Mouse (Mus musculus) testis, adult 2 months (tissue): Measurements from ENCODE around the gene Tnip2. TPM values are rescaled to one million over a fixed set of nuclear protein-coding genes. Genes with fewer than 3 reads are reported as not detected.

Experiments
- H3K27ac ChIP-seq: fragments of 200-500 bp; 2 replicates; pipeline ENCODE4 v1.5.1; 2012; ENCODE audit warnings: low read depth, low read length; ENCODE audit not compliant: control insufficient read depth, insufficient read depth
- H3K27me3 ChIP-seq: fragments of 200-500 bp; 2 replicates; pipeline ENCODE4 v1.6.1; 2012; ENCODE audit warnings: mild to moderate bottlenecking, low read length, moderate library complexity; ENCODE audit not compliant: control insufficient read depth, insufficient read depth
- H3K36me3 ChIP-seq: fragments of 200-500 bp; 2 replicates; pipeline ENCODE4 v1.6.1; 2012; ENCODE audit warnings: mild to moderate bottlenecking, low read length; ENCODE audit not compliant: control insufficient read depth, insufficient read depth
- H3K4me1 ChIP-seq: fragments of 200-500 bp; 2 replicates; pipeline ENCODE4 v1.6.1; 2012; ENCODE audit warnings: low read length; ENCODE audit not compliant: control insufficient read depth, insufficient read depth
- H3K4me3 ChIP-seq: fragments of 200-500 bp; 2 replicates; pipeline ENCODE4 v1.5.1; 2012; ENCODE audit warnings: low read depth, mild to moderate bottlenecking, low read length, moderate library complexity, mixed read lengths; ENCODE audit not compliant: control insufficient read depth
- CTCF ChIP-seq: fragments of 200-500 bp; IDR thresholded peaks from 2 replicates; pipeline ENCODE4 v1.5.1; 2012; ENCODE audit warnings: low read depth, mild to moderate bottlenecking, inconsistent platforms, low read length, moderate library complexity; ENCODE audit not compliant: control insufficient read depth, insufficient read depth, insufficient replicate concordance
- POLR2A ChIP-seq: fragments of 200-500 bp; IDR thresholded peaks from 2 replicates; pipeline ENCODE4 v1.6.1; 2012; ENCODE audit warnings: low read depth, mild to moderate bottlenecking, inconsistent platforms, low read length, moderate library complexity; ENCODE audit not compliant: control insufficient read depth
- polyA plus RNA-seq: library from polyadenylated mRNA; depleted of rRNA; stranded (reverse); fragments of >200 nt; gene quantifications from 2 replicates; pipeline ENCODE4 v1.2.3, GENCODE M21; 2012

Tnip2 gene
- polyA plus RNA-seq, 1 experiment: 5.8 TPM

DNA sequence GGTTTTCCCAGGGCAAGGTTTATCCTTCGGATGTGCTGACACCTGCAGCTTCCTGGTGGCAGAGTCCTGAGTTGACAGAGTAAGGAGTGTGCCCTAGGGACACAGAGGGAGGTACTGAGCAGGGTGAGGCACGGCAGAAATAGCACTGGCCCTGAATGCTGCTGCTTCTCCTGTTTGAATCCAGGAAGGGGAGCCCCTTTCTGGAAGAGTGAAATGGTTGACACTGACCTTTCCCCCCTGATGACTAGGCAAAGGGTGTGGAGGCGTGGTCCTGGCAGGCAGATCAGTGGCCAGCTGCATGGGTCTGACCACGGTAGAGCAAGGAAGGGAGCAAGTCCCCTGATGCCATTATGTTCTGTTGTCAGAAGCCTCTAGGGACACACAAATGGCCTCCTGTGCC lies 16.9 kb upstream of the Tnip2 start:
- Histone ChIP-seq H3K4me1 (peaks cover 11% of the 10 kb centered on the region), H3K36me3 (no peaks in the 10 kb centered on the region), H3K27ac (no peak overlapping the region), H3K4me3 (no peak overlapping the region), H3K27me3 (no peaks in the 10 kb centered on the region)
- TF ChIP-seq CTCF: no peak

DNA sequence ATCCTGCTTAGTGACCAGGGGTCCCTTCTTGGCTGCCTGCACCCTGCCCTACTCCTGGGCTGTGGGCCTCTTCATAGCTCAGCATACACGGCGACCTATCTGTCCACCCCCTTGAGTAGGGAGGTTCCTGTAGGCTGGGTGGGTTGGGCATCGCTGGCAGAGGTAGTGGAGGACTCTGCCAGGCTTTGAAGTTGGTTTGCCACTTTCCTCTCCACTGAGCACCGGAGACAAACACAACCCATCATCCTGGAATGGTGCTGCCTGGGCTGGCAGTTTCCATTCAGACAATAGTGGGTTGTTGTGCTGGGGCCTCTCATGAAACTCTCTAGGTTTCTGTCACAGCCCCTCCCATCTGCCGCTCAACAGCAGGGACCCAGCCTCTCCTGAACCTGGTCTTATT lies 16.3 kb upstream of the Tnip2 start:
- Histone ChIP-seq H3K4me3 (no peak overlapping the region), H3K27ac (no peak overlapping the region), H3K27me3 (no peaks in the 10 kb centered on the region), H3K36me3 (no peaks in the 10 kb centered on the region), H3K4me1 (peaks cover 9% of the 10 kb centered on the region)
- TF ChIP-seq POLR2A: no peak
- TF ChIP-seq CTCF: no peak

DNA sequence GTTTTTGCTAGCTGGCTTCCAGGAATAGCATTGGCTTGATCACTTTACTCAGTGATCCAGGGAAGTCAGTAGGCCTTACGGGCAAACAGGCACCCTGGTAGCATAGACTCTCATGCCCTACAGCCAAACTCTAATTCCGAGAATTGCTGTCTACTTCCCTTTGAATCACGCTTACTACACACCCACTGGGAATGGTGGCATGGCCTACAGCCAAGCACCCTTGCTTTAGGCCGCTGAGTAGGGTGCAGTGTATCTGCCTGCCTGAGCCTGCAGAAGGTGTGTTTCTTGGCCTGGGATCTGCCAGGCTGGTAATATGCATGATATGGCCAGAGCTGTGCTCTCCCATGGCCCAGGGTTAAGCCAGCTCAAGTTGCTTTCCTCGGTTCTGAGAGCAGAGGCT lies 14.9 kb upstream of the Tnip2 start:
- H3K4me3 ChIP-seq: no peak overlapping the region
- TF ChIP-seq CTCF (no peak), POLR2A (no peak)
- no peaks in the 10 kb centered on the region for H3K36me3 ChIP-seq
- H3K27ac ChIP-seq: no peak overlapping the region
- peaks cover 4% of the 10 kb centered on the region for H3K4me1 ChIP-seq
- no peaks in the 10 kb centered on the region for H3K27me3 ChIP-seq

DNA sequence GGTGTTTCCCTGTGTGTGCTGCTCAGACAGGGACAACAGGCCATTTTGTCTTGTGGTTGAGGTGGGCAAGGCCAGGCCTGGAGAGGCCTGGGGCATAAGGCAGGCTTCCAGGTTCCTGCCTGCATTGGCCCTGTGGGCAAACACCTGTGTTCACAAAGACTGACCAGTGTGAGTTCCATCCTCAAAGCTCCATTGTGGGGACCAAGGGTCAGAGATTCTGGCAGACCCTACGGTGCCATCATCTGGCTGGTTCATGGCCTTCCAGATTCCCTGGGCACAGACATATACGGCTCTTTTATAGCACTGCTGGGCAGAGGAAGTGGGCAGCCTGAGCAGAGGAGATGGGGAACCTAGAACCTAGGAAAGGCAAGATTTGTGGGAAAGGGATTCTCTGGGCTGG lies 13.6 kb upstream of the Tnip2 start:
- Histone ChIP-seq H3K4me3 (no peak overlapping the region), H3K36me3 (no peaks in the 10 kb centered on the region), H3K27me3 (no peaks in the 10 kb centered on the region), H3K27ac (no peak overlapping the region), H3K4me1 (peaks cover 2% of the 10 kb centered on the region)
- TF ChIP-seq POLR2A (no peak), CTCF (no peak)

DNA sequence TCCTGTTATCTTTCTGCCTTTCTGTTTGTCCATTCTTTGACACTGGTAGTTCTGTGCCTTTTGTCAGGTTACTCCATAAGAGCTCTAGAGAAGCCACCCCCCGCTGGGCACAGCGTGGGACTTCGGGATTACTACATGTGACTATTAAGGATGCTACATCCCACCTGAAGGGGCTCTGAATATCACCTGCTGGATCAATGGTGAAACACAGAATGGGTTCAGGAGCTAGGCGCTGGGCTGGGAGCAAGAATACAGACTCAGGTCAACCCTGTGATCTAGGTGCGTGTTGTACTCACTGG lies 12.6 kb upstream of the Tnip2 start:
- TF ChIP-seq CTCF: no peak
- TF ChIP-seq POLR2A: no peak
- no peaks in the 10 kb centered on the region for H3K27me3 ChIP-seq
- H3K4me1 ChIP-seq: peaks cover 8% of the 10 kb centered on the region
- no peak overlapping the region for H3K27ac ChIP-seq
- H3K4me3 ChIP-seq: peak overlapping the region; percentile 79
- no peaks in the 10 kb centered on the region for H3K36me3 ChIP-seq

DNA sequence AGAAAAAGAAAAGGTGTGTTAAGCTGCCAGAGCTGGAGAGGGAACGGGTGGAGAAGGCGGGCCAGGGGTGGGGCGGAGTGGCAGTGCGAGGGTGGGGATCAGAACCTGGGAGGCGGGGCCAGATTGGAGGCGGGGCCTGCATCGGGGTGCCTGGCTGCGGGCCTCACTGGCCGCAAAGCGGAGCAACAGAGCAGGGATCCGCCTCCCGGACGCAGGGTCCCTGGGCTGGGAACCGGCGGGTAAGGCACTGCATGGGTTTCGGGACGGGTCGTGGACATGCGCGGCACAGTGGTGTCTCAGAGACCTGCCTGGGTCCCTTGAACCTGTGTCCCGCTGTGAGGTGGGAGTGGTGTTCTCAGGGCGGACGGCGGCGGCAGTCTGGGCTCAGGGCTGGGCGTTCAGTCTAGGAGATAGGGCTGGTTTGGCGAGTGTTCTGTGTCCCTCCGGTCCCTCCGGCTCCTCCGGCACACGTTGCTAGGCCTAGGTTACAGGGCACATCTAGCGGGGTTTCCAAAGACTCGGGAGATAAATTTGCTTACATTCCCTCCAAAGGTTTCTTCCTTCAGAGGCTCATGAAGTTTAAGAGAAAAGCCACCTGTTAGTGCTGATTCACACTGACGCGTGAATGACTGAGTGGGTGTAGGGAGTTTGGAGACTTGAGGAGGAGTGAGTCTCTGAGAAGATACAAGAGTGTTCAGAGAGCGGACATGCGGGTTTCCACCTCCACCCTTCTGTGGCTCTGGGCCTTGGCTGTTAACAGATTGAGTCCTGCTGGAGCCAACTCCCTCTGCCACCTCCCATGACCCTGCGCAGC lies 12.1 kb upstream of the Tnip2 start, which contains the start of gene Sh3bp2:
TSS of gene Sh3bp2 (plus strand) at position 176 of the 814 bp plus-strand sequence.
- H3K36me3 ChIP-seq: no peaks in the 10 kb centered on the region
- H3K27me3 ChIP-seq: no peaks in the 10 kb centered on the region
- H3K4me1 ChIP-seq: peaks cover 14% of the 10 kb centered on the region
- TF ChIP-seq POLR2A (peak; percentile 77), CTCF (no peak)
- H3K4me3 ChIP-seq: peak within 1 kb of the TSS; percentile 79
- H3K27ac ChIP-seq: peak within 1 kb of the TSS; percentile 10

DNA sequence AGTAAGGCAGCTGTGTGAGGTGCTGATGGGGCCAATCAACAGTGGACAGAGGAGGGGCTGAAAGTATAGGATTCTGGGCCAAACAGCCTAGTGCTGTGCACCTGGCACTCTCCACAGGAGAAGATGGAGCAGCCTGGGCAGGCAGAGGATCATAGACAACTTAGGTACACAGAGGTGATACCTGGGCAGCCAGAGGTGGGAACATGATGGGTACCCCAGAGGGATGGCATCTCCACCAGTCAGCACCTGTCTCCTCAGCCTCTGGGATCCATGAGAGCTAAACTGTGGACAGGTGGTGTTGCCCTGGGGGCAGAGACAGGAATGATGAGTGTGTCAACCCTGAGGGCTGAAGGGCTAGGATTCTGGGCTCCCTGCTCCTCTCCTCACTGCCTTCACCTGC lies 10.7 kb upstream of the Tnip2 start:
- Histone ChIP-seq H3K36me3 (no peaks in the 10 kb centered on the region), H3K27me3 (no peaks in the 10 kb centered on the region), H3K4me1 (peaks cover 21% of the 10 kb centered on the region), H3K27ac (no peak overlapping the region), H3K4me3 (no peak overlapping the region)
- TF ChIP-seq POLR2A (no peak), CTCF (no peak)

DNA sequence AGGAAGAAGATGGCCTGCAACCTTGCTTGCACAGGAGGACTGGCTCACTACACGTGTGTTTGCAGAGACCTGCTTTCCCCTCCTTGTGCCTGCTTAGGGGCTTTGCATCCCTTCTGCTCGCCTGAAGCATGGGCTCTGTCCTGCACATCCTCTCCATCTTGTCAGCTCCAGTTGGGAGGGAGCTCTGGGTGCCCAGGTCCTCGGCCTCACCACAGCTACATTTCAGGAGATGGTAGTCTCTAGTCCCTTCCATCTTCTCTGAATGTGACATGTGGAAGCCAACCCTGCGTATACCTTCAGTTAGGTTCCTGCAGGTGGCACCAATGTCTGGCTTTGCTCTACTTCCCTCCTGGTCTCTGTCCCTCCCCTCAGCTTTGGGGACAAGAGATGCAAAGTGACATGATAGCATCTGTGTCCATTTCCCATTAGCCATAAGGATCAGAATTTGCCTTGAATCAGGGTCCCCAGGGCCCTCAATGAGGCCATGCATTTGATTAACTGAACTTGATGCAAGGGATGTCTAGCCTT lies 10.2 kb upstream of the Tnip2 start:
- Histone ChIP-seq H3K27ac (no peak overlapping the region), H3K36me3 (no peaks in the 10 kb centered on the region), H3K27me3 (no peaks in the 10 kb centered on the region), H3K4me1 (peaks cover 21% of the 10 kb centered on the region), H3K4me3 (no peak overlapping the region)
- TF ChIP-seq POLR2A (no peak), CTCF (no peak)
